25 mouse cellular contexts compared by ENCODE assay signal in the genomic region with DNA sequence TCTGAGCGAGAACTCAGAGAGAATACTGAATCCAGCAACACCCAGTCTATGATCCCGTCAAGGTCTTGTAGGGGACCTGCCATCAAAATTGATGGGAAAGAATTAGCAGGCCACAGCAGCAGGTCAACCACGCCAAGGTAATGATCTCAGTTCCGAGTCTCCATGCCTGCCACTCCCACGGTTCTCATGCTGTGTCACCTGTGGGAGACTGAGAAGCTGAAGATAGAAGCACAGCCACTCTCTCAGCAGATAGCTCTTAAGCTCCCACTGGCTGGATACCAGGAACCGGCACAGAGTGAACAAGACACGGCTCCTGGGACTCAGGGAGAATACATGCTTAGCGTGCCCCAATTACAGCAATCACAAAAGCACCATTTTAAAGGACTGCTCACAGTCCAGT.
"Had no signal": no experiment of that assay in that cellular context is flagged by ENCODE, and none has a peak within 500 bp of the region (broad histone marks: within the 10 kb centered on the region; RNA-seq: fewer than 3 reads in every experiment).

No protein-coding gene starts in this region.

- ATAC-seq: hindbrain, postnatal 0 days; inflammation-experienced regulatory T-cells, adult 6 months; intestine, embryonic 16.5 days; liver, postnatal 0 days; midbrain, embryonic 15.5 days had no signal

- H3K4me1 ChIP-seq: limb, embryonic 12.5 days; limb, embryonic 15.5 days; lung, embryonic 15.5 days; midbrain, embryonic 12.5 days; midbrain, embryonic 15.5 days; neural tube, embryonic 13.5 days; stomach, embryonic 15.5 days had no signal

- DNase-seq: kidney, adult 18-20 months; kidney, adult 9 months; kidney, postnatal 14 days; kidney, postnatal 4 days; liver, postnatal 0 days; lung, postnatal 10 days; lung, postnatal 36 days; retina, postnatal 1 day; thymus, adult 2 months; thymus, postnatal 14 days; thymus, postnatal 4 days had no signal

- H3K4me2 ChIP-seq: limb, embryonic 12.5 days; limb, embryonic 15.5 days; liver, embryonic 11.5 days; lung, embryonic 15.5 days; midbrain, embryonic 12.5 days; midbrain, embryonic 15.5 days; neural tube, embryonic 13.5 days; stomach, embryonic 15.5 days had no signal

- H3K27ac ChIP-seq: hindbrain, postnatal 0 days; limb, embryonic 12.5 days; limb, embryonic 15.5 days; liver, embryonic 14.5 days; lung, embryonic 15.5 days; midbrain, embryonic 12.5 days; midbrain, embryonic 15.5 days; neural tube, embryonic 13.5 days; stomach, embryonic 15.5 days had no signal

- H3K27me3 ChIP-seq: limb, embryonic 12.5 days; limb, embryonic 15.5 days; lung, embryonic 15.5 days; megakaryocyte, embryonic 14.5 days; midbrain, embryonic 12.5 days; midbrain, embryonic 15.5 days; neural tube, embryonic 13.5 days; stomach, embryonic 15.5 days had no signal

- H3K9me3 ChIP-seq: limb, embryonic 12.5 days; limb, embryonic 15.5 days; lung, embryonic 15.5 days; megakaryocyte, embryonic 14.5 days; midbrain, embryonic 12.5 days; midbrain, embryonic 15.5 days; neural tube, embryonic 13.5 days; stomach, embryonic 15.5 days had no signal

- H3K9ac ChIP-seq: limb, embryonic 12.5 days; limb, embryonic 15.5 days; liver, embryonic 14.5 days; liver, postnatal 0 days; lung, embryonic 15.5 days; midbrain, embryonic 12.5 days; midbrain, embryonic 15.5 days; neural tube, embryonic 13.5 days; stomach, embryonic 15.5 days had no signal

- H3K4me3 ChIP-seq: limb, embryonic 12.5 days; limb, embryonic 15.5 days; lung, embryonic 15.5 days; megakaryocyte, embryonic 14.5 days; midbrain, embryonic 12.5 days; midbrain, embryonic 15.5 days; myocyte; neural tube, embryonic 13.5 days; stomach, embryonic 15.5 days had no signal
